Mouse (Mus musculus): ENCODE data around the gene Spon2. TPM values are rescaled to one million over a fixed set of nuclear protein-coding genes. Genes with fewer than 3 reads are reported as not detected.

The Spon2 gene
- polyA plus RNA-seq, 1 experiment = 3.1 TPM

DNA sequence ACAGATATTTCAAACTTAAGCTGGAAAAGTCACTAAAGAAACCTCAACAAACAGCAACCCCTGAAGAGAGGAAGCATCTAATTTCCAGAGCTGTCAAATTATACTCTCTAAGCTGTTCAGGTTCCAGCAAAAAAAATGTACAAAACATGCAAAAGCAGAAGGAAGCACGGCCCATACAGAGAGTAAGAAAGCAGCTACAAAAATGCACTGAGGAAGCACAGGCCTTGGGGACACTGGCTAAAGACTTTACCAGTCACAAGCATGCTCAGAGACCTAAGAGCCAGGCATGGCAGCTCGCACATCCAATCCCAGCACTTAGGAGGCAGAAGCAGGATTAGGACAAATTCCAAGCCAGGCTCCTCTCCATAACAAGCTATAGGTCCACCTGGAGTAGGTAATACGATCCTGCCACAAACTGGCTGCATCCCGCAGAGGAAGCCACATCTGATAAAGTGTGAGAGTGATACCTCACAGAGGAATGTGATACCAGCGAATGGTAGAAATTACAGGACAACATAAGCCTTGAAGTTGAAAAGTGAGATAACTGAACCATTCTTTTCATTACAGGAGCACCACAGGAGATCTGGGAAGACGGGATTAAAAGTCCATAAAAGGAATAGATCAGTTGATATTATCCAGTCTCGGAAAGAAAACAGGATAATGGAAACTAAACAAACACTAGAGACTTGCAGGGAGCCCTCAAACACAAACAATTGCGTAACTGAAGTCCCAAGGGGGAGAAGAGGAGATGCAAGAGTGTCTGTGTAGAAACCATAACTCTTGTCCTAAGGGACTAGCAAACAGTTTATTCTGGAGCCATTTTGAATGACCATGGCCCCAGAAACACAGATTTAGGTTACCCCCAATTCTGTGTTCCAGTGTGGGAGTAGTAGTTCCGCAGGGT, 4.8 kb upstream of the Spon2 start:
- WGBS = 52% methylated on average over 9 of the region's 9 CpGs
- H3K27ac ChIP-seq (ENCODE audit: control insufficient read depth, insufficient read depth, low read depth, low read length, poor library complexity) = no peak overlapping the region
- TF ChIP-seq CTCF (IDR thresholded peaks at IDR 0.05; ENCODE audit: control insufficient read depth, insufficient read depth, low read length) (no peak), POLR2A (IDR thresholded peaks at IDR 0.05; ENCODE audit: borderline replicate concordance, control insufficient read depth, low read depth, low read length) (no peak)
- no peak overlapping the region for H3K4me3 ChIP-seq (replicated peaks; ENCODE audit: control insufficient read depth, low read depth, low read length)
- H3K4me1 ChIP-seq (ENCODE audit: control insufficient read depth, insufficient read depth, low read length) = peaks cover 2% of the 10 kb centered on the region; the same call in 1 of the 2 replicates

DNA sequence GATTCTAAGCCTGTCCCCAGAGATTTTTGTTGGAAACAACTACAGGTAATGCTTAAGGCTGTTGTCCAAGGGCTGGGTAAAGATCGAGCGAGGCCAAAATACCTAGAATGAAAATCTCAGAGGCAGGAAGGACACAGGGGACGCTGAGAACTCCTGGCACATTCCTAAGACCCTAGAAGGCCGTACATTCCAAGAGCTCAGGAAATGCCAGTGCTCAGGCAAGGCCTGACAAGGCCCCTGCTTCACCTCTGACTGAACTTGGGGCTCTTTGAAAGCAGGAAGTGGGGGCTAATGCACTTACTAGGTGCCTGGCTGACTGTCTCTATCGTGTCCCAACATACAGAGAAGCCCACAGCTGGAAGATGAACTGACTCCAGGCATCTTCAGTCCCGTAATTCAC, 4.1 kb upstream of the Spon2 start:
- TF ChIP-seq CTCF (IDR thresholded peaks at IDR 0.05; ENCODE audit: control insufficient read depth, insufficient read depth, low read length) (no peak), POLR2A (IDR thresholded peaks at IDR 0.05; ENCODE audit: borderline replicate concordance, control insufficient read depth, low read depth, low read length) (no peak)
- WGBS = 35% methylated on average over 6 of the region's 6 CpGs
- H3K27ac ChIP-seq (ENCODE audit: control insufficient read depth, insufficient read depth, low read depth, low read length, poor library complexity) = no peak overlapping the region
- H3K4me3 ChIP-seq (replicated peaks; ENCODE audit: control insufficient read depth, low read depth, low read length) = no peak overlapping the region
- H3K4me1 ChIP-seq (ENCODE audit: control insufficient read depth, insufficient read depth, low read length) = peaks cover 2% of the 10 kb centered on the region; the same call in 1 of the 2 replicates

DNA sequence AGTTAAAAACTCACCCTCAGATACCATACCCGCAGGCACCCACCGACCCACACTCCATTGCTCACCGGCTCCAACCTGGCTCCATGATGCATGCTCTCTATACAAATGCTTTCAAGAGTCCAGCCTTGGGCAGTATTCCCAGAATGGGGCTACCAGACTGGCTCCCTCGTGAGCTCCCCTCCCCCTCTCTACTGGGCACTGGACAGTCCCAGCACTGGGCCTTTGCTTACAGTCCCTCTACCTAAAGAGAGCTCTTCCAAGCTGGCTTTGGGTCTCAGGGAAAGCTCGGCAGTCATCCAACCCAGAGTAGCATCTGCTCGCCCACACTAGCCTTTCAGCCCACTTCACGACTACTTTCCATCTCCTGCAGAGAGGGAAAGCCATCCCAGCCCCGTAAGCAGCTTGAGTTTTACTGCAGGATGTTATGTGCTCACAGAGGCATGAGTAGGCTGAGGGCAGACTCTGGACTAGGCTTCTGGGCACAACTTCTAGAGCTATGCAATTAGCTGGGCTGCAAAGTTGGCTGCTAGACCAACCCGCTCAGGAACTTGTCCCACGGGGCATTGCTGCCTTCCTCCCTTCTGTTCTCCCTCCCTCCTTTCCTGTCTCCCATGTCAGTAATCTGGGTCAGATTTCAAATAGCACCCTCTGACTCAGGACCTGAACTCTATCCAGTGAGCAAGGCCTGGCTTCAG, 2.2 kb upstream of the Spon2 start:
- WGBS = 83% methylated on average over 10 of the region's 10 CpGs
- TF ChIP-seq CTCF (IDR thresholded peaks at IDR 0.05; ENCODE audit: control insufficient read depth, insufficient read depth, low read length) (no peak), POLR2A (IDR thresholded peaks at IDR 0.05; ENCODE audit: borderline replicate concordance, control insufficient read depth, low read depth, low read length) (no peak)

DNA sequence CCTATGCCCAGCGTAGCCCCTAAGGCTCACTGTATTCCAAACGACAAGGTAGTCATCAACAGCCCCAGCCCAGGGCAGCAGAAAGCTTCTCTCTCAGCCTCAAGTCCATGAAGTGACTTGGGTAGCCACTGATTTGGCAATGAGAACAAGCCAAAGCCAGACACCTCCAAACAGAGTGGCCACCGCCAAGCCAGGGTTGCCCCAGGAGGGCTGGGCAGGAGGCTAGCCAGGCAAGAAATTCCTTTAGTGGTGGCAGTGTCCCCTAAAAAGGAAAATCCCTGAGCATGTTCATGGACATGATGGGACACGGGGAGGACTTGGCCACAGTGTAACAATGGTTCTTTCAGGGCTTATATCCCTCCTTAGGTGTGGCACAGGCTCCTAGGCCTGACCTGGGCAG, 1.6 kb upstream of the Spon2 start:
- no peak for TF ChIP-seq CTCF (IDR thresholded peaks at IDR 0.05; ENCODE audit: control insufficient read depth, insufficient read depth, low read length)
- no peak for TF ChIP-seq POLR2A (IDR thresholded peaks at IDR 0.05; ENCODE audit: borderline replicate concordance, control insufficient read depth, low read depth, low read length)
- Histone ChIP-seq H3K4me1 (ENCODE audit: control insufficient read depth, insufficient read depth, low read length) (peaks cover 2% of the 10 kb centered on the region; the same call in 1 of the 2 replicates), H3K27ac (ENCODE audit: control insufficient read depth, insufficient read depth, low read depth, low read length, poor library complexity) (no peak overlapping the region), H3K4me3 (replicated peaks; ENCODE audit: control insufficient read depth, low read depth, low read length) (no peak overlapping the region)
- WGBS = 86% methylated on average over 4 of the region's 4 CpGs

More for the DNA sequence above, 2.2 kb upstream of the Spon2 start:
- H3K4me1 ChIP-seq (ENCODE audit: control insufficient read depth, insufficient read depth, low read length) = peaks cover 2% of the 10 kb centered on the region; the same call in 1 of the 2 replicates
- H3K27ac ChIP-seq (ENCODE audit: control insufficient read depth, insufficient read depth, low read depth, low read length, poor library complexity) = no peak overlapping the region
- H3K4me3 ChIP-seq (replicated peaks; ENCODE audit: control insufficient read depth, low read depth, low read length) = no peak overlapping the region

DNA sequence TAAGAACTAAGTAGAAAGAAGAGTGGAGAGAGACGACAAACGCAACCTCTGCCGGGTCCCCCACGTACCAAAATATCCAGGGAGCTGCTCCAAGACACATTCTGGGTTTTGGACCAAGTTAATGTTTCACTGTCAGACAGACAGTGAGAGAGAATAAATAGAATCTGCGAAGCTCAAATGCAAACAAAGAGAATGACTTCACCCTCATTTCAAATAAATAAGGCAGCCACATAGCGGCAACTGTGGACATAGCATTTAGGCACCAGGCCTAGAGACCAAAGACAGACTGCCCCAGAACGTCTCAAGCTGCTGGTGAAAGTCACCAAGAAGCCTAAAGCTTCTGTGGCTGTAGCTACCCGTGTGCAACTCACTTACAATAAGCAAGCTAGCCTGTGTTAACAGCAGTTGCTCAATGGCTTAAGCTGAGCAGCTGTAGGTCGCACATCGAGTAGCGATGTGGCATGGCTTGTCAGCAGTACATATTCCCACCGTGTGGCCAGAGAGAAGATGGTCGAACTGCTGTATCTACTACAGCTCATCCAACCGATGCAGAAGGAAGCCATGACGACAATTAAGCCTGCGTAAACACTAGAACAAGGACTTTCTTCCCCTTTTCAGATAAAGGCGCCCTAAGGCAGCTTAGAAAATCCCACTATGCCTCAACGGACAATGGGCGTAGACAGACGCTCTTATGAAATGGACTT, 643 bp upstream of the Spon2 start:
- Histone ChIP-seq H3K4me1 (ENCODE audit: control insufficient read depth, insufficient read depth, low read length) (peaks cover 2% of the 10 kb centered on the region; the same call in 1 of the 2 replicates), H3K27ac (ENCODE audit: control insufficient read depth, insufficient read depth, low read depth, low read length, poor library complexity) (no peak overlapping the region), H3K4me3 (replicated peaks; ENCODE audit: control insufficient read depth, low read depth, low read length) (no peak overlapping the region)
- no peak for TF ChIP-seq CTCF (IDR thresholded peaks at IDR 0.05; ENCODE audit: control insufficient read depth, insufficient read depth, low read length)
- TF ChIP-seq POLR2A (IDR thresholded peaks at IDR 0.05; ENCODE audit: borderline replicate concordance, control insufficient read depth, low read depth, low read length) = no peak
- WGBS = 56% methylated on average over 20 of the region's 20 CpGs

DNA sequence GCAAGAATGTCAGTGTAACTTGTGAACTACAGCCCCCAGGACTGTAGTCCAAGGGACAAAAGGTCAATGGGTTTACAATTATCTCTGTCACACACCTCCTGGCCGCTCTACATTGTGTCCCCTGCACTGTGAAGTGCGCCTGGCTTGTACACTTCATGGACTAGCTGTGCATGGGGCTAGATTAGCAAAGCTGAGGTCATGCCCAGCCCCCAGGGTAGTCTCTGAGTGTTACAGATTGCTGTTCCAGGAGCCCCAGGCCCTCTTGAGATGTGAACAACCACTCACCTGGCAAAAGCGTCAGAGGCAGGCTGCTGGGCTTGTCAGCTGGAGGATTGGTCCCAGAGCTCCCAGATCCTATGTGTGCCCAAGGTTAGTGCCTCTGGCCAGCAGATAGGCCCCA, 592 bp downstream of the Spon2 start:
- no peak overlapping the region for H3K27ac ChIP-seq (ENCODE audit: control insufficient read depth, insufficient read depth, low read depth, low read length, poor library complexity)
- no peak overlapping the region for H3K4me3 ChIP-seq (replicated peaks; ENCODE audit: control insufficient read depth, low read depth, low read length)
- H3K4me1 ChIP-seq (ENCODE audit: control insufficient read depth, insufficient read depth, low read length) = peaks cover 2% of the 10 kb centered on the region; the same call in 1 of the 2 replicates
- no peak for TF ChIP-seq CTCF (IDR thresholded peaks at IDR 0.05; ENCODE audit: control insufficient read depth, insufficient read depth, low read length)
- TF ChIP-seq POLR2A (IDR thresholded peaks at IDR 0.05; ENCODE audit: borderline replicate concordance, control insufficient read depth, low read depth, low read length) = no peak
- WGBS = 57% methylated on average over 3 of the region's 3 CpGs

DNA sequence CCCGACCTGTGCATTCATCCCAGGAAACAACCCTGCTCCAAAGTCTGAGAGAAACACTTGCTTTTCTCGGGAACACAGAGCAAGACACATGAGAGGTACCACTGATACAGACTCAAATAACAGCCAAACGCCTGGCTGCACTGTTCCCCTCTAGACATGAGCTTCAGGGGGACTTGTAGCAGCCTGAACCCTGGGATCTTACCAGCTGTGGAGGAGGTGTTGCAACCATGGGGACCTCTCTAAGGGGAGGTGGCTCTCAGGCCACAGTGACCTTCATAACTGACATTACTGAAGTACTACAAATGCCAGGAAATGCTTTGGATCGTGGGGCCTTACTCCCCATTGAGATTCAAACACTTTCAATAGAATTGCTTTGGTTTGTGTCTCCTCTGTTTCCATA, 3.5 kb downstream of the Spon2 start:
- Histone ChIP-seq H3K27ac (ENCODE audit: control insufficient read depth, insufficient read depth, low read depth, low read length, poor library complexity) (no peak overlapping the region), H3K4me1 (ENCODE audit: control insufficient read depth, insufficient read depth, low read length) (peaks cover 2% of the 10 kb centered on the region; the same call in 1 of the 2 replicates), H3K4me3 (replicated peaks; ENCODE audit: control insufficient read depth, low read depth, low read length) (no peak overlapping the region)
- WGBS = 66% methylated on average over 4 of the region's 4 CpGs
- TF ChIP-seq POLR2A (IDR thresholded peaks at IDR 0.05; ENCODE audit: borderline replicate concordance, control insufficient read depth, low read depth, low read length) = no peak
- no peak for TF ChIP-seq CTCF (IDR thresholded peaks at IDR 0.05; ENCODE audit: control insufficient read depth, insufficient read depth, low read length)

DNA sequence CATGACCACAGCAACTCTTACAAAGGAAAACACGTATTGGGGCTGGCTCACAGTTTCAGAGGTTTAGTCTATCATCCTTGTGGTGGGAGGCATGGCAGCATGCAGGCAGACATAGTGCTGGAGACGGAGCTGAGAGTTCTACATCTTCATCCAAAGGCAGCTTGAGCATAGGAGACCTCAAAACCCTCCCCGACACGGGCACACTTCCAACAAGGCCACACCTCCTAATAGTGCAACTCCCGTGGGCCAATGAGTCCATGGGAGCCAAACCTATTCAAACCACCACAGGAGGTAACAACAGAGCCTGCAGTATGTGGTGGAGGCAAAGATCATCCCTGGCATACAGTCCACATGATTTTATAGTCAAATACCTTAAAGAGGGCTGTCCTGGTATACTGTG, 7.0 kb downstream of the Spon2 start:
- 74% methylated on average over 5 of the region's 5 CpGs for WGBS

More for the DNA sequence above, 7.0 kb downstream of the Spon2 start:
- TF ChIP-seq CTCF (IDR thresholded peaks at IDR 0.05; ENCODE audit: control insufficient read depth, insufficient read depth, low read length) (no peak), POLR2A (IDR thresholded peaks at IDR 0.05; ENCODE audit: borderline replicate concordance, control insufficient read depth, low read depth, low read length) (no peak)
- H3K4me1 ChIP-seq (ENCODE audit: control insufficient read depth, insufficient read depth, low read length) = no peaks in the 10 kb centered on the region
- H3K27ac ChIP-seq (ENCODE audit: control insufficient read depth, insufficient read depth, low read depth, low read length, poor library complexity) = no peak overlapping the region
- H3K4me3 ChIP-seq (replicated peaks; ENCODE audit: control insufficient read depth, low read depth, low read length) = no peak overlapping the region
